Mouse (Mus musculus): ENCODE results near the gene Smc6. TPM values are rescaled to one million over a fixed set of nuclear protein-coding genes. Genes with fewer than 3 reads are reported as not detected.

Smc6 gene
- total and polyA plus RNA-seq, 3 experiments = 47.9 to 84.4 (median 50.1) TPM

DNA sequence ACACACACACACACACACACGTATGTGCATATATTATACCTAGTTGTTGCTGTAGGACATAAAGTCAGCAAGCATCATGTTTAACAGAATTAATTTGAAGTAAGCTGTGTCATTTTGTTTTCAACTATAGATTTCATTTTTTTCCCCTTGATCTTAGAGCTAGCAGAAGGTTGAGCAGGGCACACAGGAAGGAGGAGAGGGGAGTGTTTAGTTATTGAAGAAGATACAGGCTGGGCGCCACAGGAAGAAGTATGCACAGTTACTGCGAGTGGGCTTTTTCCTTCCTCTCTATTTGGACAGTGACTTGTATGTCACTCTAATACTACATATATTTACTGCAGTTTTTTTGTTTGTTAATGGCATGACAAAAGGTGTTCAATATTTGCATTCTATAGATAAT is 14.2 kb downstream of the Smc6 start:
- no peak for DNase-seq (ENCODE audit: extremely low read depth)
- no peak for TF ChIP-seq CHD2 (IDR thresholded peaks at IDR 0.05; ENCODE audit: low read length)
- in situ Hi-C loops (cut with MboI; ENCODE audit: low pct_ligation_motif_present, low pct_unique_long_range_greater_than_20kb, low sequenced_read_pairs) (no loop called here), dilution Hi-C loops (cut with MboI; ENCODE audit: extremely low pct_ligation_motif_present, extremely low pct_unique_long_range_greater_than_20kb, low sequenced_read_pairs) (no loop called here)
- Histone ChIP-seq H3K4me2 (ENCODE audit: insufficient read depth, low read depth, poor library complexity, severe bottlenecking) (no peak overlapping the region), H3K36me3 (replicated peaks in 1 of 2; ENCODE audit: control insufficient read depth in 1 of 2, insufficient read depth in 1 of 2, low read length in 1 of 2) (peaks cover 31 to 67% of the 10 kb centered on the region in 2 experiments), H3K27me3 (replicated peaks) (no peaks in the 10 kb centered on the region), H3K4me1 (ENCODE audit: control insufficient read depth in 1 of 2, insufficient read depth in 2 of 2) (peaks cover 5 to 22% of the 10 kb centered on the region in 2 experiments), H3K9me3 (replicated peaks; ENCODE audit: low read length) (no peaks in the 10 kb centered on the region), H3K9ac (ENCODE audit: insufficient read depth, low read depth) (no peak overlapping the region), H3K4me3 (replicated peaks in 1 of 3; ENCODE audit: low read depth in 2 of 3, low read length in 2 of 3, poor library complexity in 1 of 3) (no peak overlapping the region), H3K79me2 (replicated peaks; ENCODE audit: control insufficient read depth, extremely low read depth, insufficient read depth, poor library complexity, severe bottlenecking) (peaks cover 6% of the 10 kb centered on the region), H3K27ac (ENCODE audit: insufficient read depth, low read depth) (no peak overlapping the region)

DNA sequence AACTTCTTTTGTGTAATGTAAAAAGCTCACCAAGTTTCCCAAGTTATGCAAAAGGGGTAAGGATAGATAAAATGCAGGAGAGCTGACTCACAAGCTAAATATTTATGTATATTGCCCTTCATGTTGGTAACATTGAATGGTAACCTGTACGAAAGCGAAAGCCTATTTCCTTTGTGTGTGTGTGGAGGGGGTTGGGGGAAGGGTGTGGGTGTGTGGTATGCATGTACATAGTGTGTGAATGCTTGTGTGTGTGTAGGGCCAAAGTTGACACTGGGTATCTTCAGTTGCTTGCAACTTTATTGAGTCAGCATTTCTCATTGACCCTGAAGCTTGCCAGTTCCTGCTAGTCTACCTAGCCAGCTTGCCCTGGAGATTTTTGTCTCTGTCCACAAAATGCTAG is 15.9 kb downstream of the Smc6 start:
- no peak overlapping the region for H3K9ac ChIP-seq (ENCODE audit: insufficient read depth, low read depth)
- no peaks in the 10 kb centered on the region for H3K9me3 ChIP-seq (replicated peaks; ENCODE audit: low read length)
- H3K27me3 ChIP-seq (replicated peaks) = no peaks in the 10 kb centered on the region
- peaks cover 1 to 11% of the 10 kb centered on the region in 2 experiments; a peak in 3 of 4 replicates for H3K4me1 ChIP-seq (ENCODE audit: control insufficient read depth in 1 of 2, insufficient read depth in 2 of 2)
- TF ChIP-seq SIN3A (IDR thresholded peaks at IDR 0.05; ENCODE audit: low read length) (no peak), PAX5 (IDR thresholded peaks at IDR 0.05; ENCODE audit: low read length) (no peak), HCFC1 (IDR thresholded peaks at IDR 0.05; ENCODE audit: low read depth, low read length) (no peak), JUND (conservative IDR thresholded peaks at IDR 0.05; ENCODE audit: low read depth, low read length) (no peak), USF1 (IDR thresholded peaks at IDR 0.05; ENCODE audit: low read depth, low read length) (no peak), MAZ (IDR thresholded peaks at IDR 0.05; ENCODE audit: low read depth, low read length) (no peak), USF2 (conservative IDR thresholded peaks at IDR 0.05; ENCODE audit: low read depth, low read length) (no peak)
- dilution Hi-C loops (cut with MboI; ENCODE audit: extremely low pct_ligation_motif_present, extremely low pct_unique_long_range_greater_than_20kb, low sequenced_read_pairs) = no loop called here
- no peak overlapping the region for H3K27ac ChIP-seq (ENCODE audit: insufficient read depth, low read depth)
- no peak for DNase-seq (ENCODE audit: extremely low read depth)
- H3K4me2 ChIP-seq (ENCODE audit: insufficient read depth, low read depth, poor library complexity, severe bottlenecking) = no peak overlapping the region
- in situ Hi-C loops (cut with MboI; ENCODE audit: low pct_ligation_motif_present, low pct_unique_long_range_greater_than_20kb, low sequenced_read_pairs) = no loop called here
- H3K79me2 ChIP-seq (replicated peaks; ENCODE audit: control insufficient read depth, extremely low read depth, insufficient read depth, poor library complexity, severe bottlenecking) = no peaks in the 10 kb centered on the region; the same call in none of the 2 replicates
- peaks cover 37 to 75% of the 10 kb centered on the region in 2 experiments for H3K36me3 ChIP-seq (replicated peaks in 1 of 2; ENCODE audit: control insufficient read depth in 1 of 2, insufficient read depth in 1 of 2, low read length in 1 of 2)
- no peak overlapping the region for H3K4me3 ChIP-seq (replicated peaks in 1 of 3; ENCODE audit: low read depth in 2 of 3, low read length in 2 of 3, poor library complexity in 1 of 3)

DNA sequence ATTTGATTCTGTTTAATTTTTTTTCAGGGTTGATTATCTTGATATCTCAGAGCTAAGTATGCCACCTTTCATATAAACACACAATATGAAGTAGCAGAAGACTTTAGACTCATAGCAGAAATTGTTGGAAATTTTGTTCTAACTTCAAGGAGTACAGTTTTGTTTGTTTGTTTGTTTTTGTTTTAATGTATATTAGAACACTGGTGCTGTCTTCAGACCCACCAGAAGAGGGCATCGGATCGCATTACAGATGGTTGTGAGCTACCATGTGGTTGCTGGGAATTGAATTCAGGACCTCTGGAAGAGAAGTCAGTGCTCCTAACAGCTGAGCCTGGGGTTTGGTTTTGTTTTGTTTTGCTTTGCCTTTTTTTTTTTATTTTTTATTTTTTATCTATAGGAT is 20.7 kb downstream of the Smc6 start:
- Histone ChIP-seq H3K9me3 (replicated peaks; ENCODE audit: low read length) (no peaks in the 10 kb centered on the region), H3K27me3 (replicated peaks) (no peaks in the 10 kb centered on the region), H3K9ac (ENCODE audit: insufficient read depth, low read depth) (no peak overlapping the region), H3K79me2 (replicated peaks; ENCODE audit: control insufficient read depth, extremely low read depth, insufficient read depth, poor library complexity, severe bottlenecking) (no peaks in the 10 kb centered on the region), H3K4me1 (ENCODE audit: control insufficient read depth in 1 of 2, insufficient read depth in 2 of 2) (no peaks in the 10 kb centered on the region), H3K4me3 (replicated peaks in 1 of 3; ENCODE audit: low read depth in 2 of 3, low read length in 2 of 3, poor library complexity in 1 of 3) (no peak overlapping the region), H3K4me2 (ENCODE audit: insufficient read depth, low read depth, poor library complexity, severe bottlenecking) (no peak overlapping the region), H3K36me3 (replicated peaks in 1 of 2; ENCODE audit: control insufficient read depth in 1 of 2, insufficient read depth in 1 of 2, low read length in 1 of 2) (peaks cover 24 to 79% of the 10 kb centered on the region in 2 experiments), H3K27ac (ENCODE audit: insufficient read depth, low read depth) (no peak overlapping the region)
- dilution Hi-C loops (cut with MboI; ENCODE audit: extremely low pct_ligation_motif_present, extremely low pct_unique_long_range_greater_than_20kb, low sequenced_read_pairs) (no loop called here), in situ Hi-C loops (cut with MboI; ENCODE audit: low pct_ligation_motif_present, low pct_unique_long_range_greater_than_20kb, low sequenced_read_pairs) (no loop called here)
- peak in 1 of 2 experiments; percentile 20; a peak in 2 of 4 replicates for TF ChIP-seq CTCF (conservative IDR thresholded peaks at IDR 0.05 in 1 of 2, IDR thresholded peaks at IDR 0.05 in 1 of 2; ENCODE audit: low read depth in 2 of 2, low read length in 2 of 2)
- no peak for TF ChIP-seq MAFK (IDR thresholded peaks at IDR 0.05; ENCODE audit: insufficient replicate concordance, low read length)
- DNase-seq (ENCODE audit: extremely low read depth) = no peak
